Mouse (Mus musculus) limb, embryonic 14.5 days (tissue): ENCODE measurements around the gene Kif22. TPM values are rescaled to one million over a fixed set of nuclear protein-coding genes. Genes with fewer than 3 reads are reported as not detected.

ENCODE experiments used
- ATAC-seq: fragments of 200-750 bp; cut with Nextera tagmentation; 2 replicates; pipeline ENCODE4 v1.8.0; 2017; ENCODE audit warnings: low read depth, moderate number of reproducible peaks, moderate TSS enrichment; ENCODE audit not compliant: low FRiP score
- DNase-seq: peaks from one replicate; pipeline ENCODE4 v3.0.0-alpha.2; 2015; ENCODE audit warnings: low spot score
- H3K27ac ChIP-seq: fragments of 300-500 bp; sonication (generic); replicated peaks from 2 replicates; pipeline ENCODE4 v1.5.1; 2014; ENCODE audit warnings: low read depth, mild to moderate bottlenecking, low read length, moderate library complexity, mixed read lengths
- H3K27me3 ChIP-seq: fragments of 300-500 bp; sonication (generic); 2 replicates; pipeline ENCODE4 v1.6.1; 2014; ENCODE audit warnings: low read length, mixed read lengths; ENCODE audit not compliant: control insufficient read depth, insufficient read depth
- H3K36me3 ChIP-seq: fragments of 300-500 bp; sonication (generic); 2 replicates; pipeline ENCODE4 v1.6.1; 2014; ENCODE audit warnings: mild to moderate bottlenecking, low read length, moderate library complexity, mixed read lengths; ENCODE audit not compliant: control insufficient read depth, insufficient read depth
- H3K4me1 ChIP-seq: fragments of 300-500 bp; sonication (generic); 2 replicates; pipeline ENCODE4 v1.6.1; 2014; ENCODE audit warnings: antibody characterized with exemption, low read length, mixed read lengths; ENCODE audit not compliant: control insufficient read depth, insufficient read depth
- H3K4me2 ChIP-seq: fragments of 300-500 bp; sonication (generic); replicated peaks from 2 replicates; pipeline ENCODE4 v1.6.1; 2014; ENCODE audit warnings: low read depth, mild to moderate bottlenecking, low read length, moderate library complexity; ENCODE audit not compliant: severe bottlenecking
- H3K4me3 ChIP-seq: fragments of 300-500 bp; sonication (generic); replicated peaks from 2 replicates; pipeline ENCODE4 v1.5.1; 2014; ENCODE audit warnings: low read length
- H3K9ac ChIP-seq: fragments of 300-500 bp; sonication (generic); 2 replicates; pipeline ENCODE4 v1.6.1; 2014; ENCODE audit warnings: mild to moderate bottlenecking, low read depth, low read length, moderate library complexity; ENCODE audit not compliant: severe bottlenecking
- H3K9me3 ChIP-seq: fragments of 300-500 bp; sonication (generic); 2 replicates; pipeline ENCODE4 v1.6.1; 2016; ENCODE audit warnings: low read length; ENCODE audit not compliant: control insufficient read depth
- POLR2A ChIP-seq: fragments of 200-500 bp; IDR thresholded peaks from 2 replicates; pipeline ENCODE4 v1.8.0; 2012; ENCODE audit warnings: inconsistent platforms, mild to moderate bottlenecking, moderate library complexity, borderline replicate concordance; ENCODE audit not compliant: insufficient read depth, insufficient read length; ENCODE audit errors: extremely low read depth
- WGBS: fragments of 180-500 bp; shearing (Covaris S2); extraction: QIAGEN DNeasy Blood & Tissue Kit; methylation state at CpG from one replicate; pipeline ENCODE4 v1.1.7; 2014; 5-methylcytosine and 5-hydroxymethylcytosine counted together
- polyA plus RNA-seq, 2 experiments: library from polyadenylated mRNA; depleted of rRNA in 1 of 2; stranded (reverse) in 1 of 2; unstranded in 1 of 2; fragments of >200 nt; fragmentation: Nextera tagmentation in 1 of 2; extraction: Ambion mirVana in 1 of 2; gene quantifications; 2 replicates each; pipeline versions ENCODE4 v1.2.1 to v1.2.3; 2012 to 2014

Gene Kif22
- polyA plus RNA-seq, 2 experiments: 68.4 to 87.2 TPM

- Histone ChIP-seq H3K4me3 (no peak overlapping the region), H3K9ac (no peak overlapping the region), H3K9me3 (no peaks in the 10 kb centered on the region), H3K4me2 (no peak overlapping the region), H3K36me3 (no peaks in the 10 kb centered on the region), H3K27me3 (no peaks in the 10 kb centered on the region), H3K27ac (no peak overlapping the region), H3K4me1 (no peaks in the 10 kb centered on the region)
- no peak for ATAC-seq
- no peak for DNase-seq
- TF ChIP-seq POLR2A: no peak
- WGBS: 81% methylated on average over 8 of the region's 8 CpGs
Observed at GRCm38 (mm10) chr7:127082271-127082670, 40.0 kb upstream of the Kif22 start.

DNA sequence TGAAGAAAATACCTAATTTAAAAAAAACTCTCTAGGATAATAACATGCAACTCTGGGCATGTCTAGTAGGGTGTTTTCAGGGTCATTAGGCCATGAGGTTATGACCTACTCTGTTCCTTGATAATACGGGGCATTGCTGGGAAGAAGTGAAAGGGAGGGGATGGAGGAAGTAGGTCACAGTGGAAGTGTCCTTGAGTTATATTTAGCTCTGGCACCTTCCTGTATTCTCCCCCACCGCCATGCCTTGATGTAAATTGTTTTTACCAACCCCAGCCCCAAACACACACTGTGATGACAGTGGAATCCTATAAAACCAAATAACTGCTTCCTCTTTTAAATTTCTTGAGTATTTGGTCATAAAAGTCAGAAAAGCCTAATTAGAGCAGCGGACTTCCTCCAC, 37.8 kb upstream of the Kif22 start:
- WGBS: 39% methylated on average over 3 of the region's 3 CpGs
- Histone ChIP-seq H3K9me3 (0 out of 2 replicates have a peak, but pooled peaks cover 2% of the 10 kb centered on the region), H3K27me3 (no peaks in the 10 kb centered on the region), H3K4me2 (no peak overlapping the region), H3K9ac (no peak overlapping the region), H3K27ac (no peak overlapping the region), H3K36me3 (no peaks in the 10 kb centered on the region), H3K4me3 (no peak overlapping the region), H3K4me1 (no peaks in the 10 kb centered on the region)
- no peak for ATAC-seq
- no peak for DNase-seq
- TF ChIP-seq POLR2A: no peak

DNA sequence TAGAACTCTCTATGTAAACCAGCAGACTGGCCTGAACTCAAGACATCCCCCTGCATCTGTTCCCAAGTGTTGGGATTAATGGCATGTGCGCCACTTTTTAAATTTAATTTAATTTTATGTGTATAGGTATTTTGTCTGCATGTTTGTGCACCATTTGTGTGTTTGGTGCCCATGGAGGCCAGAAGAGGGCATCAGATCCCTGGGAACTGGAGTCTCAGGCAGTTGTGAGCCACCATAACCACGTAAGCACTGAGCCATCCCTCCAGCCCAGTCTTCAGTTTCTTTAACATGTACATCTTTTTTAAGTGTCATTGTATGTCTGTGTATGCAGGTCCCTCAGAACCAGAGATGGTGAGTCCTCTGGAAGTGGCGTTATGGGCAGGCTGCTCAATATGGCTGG, 35.4 kb upstream of the Kif22 start:
- Histone ChIP-seq H3K4me3 (no peak overlapping the region), H3K9ac (no peak overlapping the region), H3K4me1 (no peaks in the 10 kb centered on the region), H3K36me3 (no peaks in the 10 kb centered on the region), H3K9me3 (0 out of 2 replicates have a peak, but pooled peaks cover 4% of the 10 kb centered on the region), H3K27me3 (no peaks in the 10 kb centered on the region), H3K27ac (no peak overlapping the region), H3K4me2 (no peak overlapping the region)
- no peak for TF ChIP-seq POLR2A
- ATAC-seq (no peak), DNase-seq (no peak)
- 82% methylated on average over 3 of the region's 3 CpGs for WGBS

DNA sequence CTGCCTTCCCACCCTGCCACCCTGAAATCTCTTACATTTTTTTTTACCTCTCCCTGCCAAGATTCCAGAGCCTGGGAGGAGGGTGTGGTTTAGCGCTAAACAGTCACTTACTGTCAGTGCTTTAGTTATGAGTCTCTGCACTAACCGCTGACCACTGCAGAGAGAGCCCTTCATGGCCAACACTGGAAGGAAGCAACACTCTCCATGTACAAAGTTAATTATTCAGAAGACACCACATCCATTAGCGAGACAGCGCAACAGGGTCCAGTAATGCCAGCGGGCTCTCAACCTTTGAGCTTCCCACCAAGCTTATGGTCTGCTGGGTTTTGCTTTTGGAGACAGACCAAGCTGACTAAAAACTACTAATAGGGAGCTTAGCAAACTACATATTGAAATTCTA, 33.9 kb upstream of the Kif22 start:
- no peaks in the 10 kb centered on the region for H3K36me3 ChIP-seq
- no peak overlapping the region for H3K4me2 ChIP-seq
- H3K4me1 ChIP-seq: no peaks in the 10 kb centered on the region
- H3K27me3 ChIP-seq: no peaks in the 10 kb centered on the region
- TF ChIP-seq POLR2A: no peak
- WGBS: 87% methylated on average over 5 of the region's 5 CpGs
- no peak overlapping the region for H3K27ac ChIP-seq
- no peak for ATAC-seq
- 0 out of 2 replicates have a peak, but pooled peaks cover 4% of the 10 kb centered on the region for H3K9me3 ChIP-seq
- DNase-seq: no peak
- no peak overlapping the region for H3K4me3 ChIP-seq
- no peak overlapping the region for H3K9ac ChIP-seq

DNA sequence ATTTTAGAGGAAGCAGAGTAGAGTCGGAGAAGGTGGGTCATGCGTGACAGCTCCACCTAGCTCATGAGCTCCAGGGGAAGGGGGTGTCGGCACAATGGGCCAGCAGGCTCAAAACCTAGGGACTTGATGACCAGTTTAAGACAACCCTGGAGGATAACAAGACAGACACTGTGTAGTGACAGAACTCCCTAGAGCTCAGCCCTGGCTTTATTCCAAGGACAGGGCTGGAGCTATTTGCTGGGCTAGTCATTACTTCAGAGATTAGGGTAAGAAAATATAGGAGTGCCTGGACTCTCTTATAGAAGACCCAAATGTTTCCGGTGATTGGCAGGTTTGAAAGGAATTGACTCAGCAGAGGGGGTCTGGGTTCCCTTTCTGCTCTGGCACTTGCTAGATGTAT, 30.9 kb upstream of the Kif22 start:
- no peak for ATAC-seq
- DNase-seq: no peak
- no peak for TF ChIP-seq POLR2A
- 81% methylated on average over 4 of the region's 4 CpGs for WGBS
- no peak overlapping the region for H3K4me2 ChIP-seq
- 0 out of 2 replicates have a peak, but pooled peaks cover 4% of the 10 kb centered on the region for H3K9me3 ChIP-seq
- H3K27ac ChIP-seq: no peak overlapping the region
- H3K27me3 ChIP-seq: no peaks in the 10 kb centered on the region
- no peak overlapping the region for H3K4me3 ChIP-seq
- H3K9ac ChIP-seq: no peak overlapping the region
- no peaks in the 10 kb centered on the region for H3K4me1 ChIP-seq
- no peaks in the 10 kb centered on the region for H3K36me3 ChIP-seq
